Mouse (Mus musculus) activated CD4-positive, CD25-positive, alpha-beta regulatory T cell, adult 9 weeks (primary cell): ENCODE results near the gene Atp5e. TPM values are rescaled to one million over a fixed set of nuclear protein-coding genes. Genes with fewer than 3 reads are reported as not detected.

Experiments
- polyA plus RNA-seq: library from polyadenylated mRNA; unstranded; fragments of 100-300 nt; shearing (Covaris generic); gene quantifications from one replicate; pipeline ENCODE4 v1.2.1, GENCODE M21; 2017

The Atp5e gene
- polyA plus RNA-seq = 544 TPM

DNA sequence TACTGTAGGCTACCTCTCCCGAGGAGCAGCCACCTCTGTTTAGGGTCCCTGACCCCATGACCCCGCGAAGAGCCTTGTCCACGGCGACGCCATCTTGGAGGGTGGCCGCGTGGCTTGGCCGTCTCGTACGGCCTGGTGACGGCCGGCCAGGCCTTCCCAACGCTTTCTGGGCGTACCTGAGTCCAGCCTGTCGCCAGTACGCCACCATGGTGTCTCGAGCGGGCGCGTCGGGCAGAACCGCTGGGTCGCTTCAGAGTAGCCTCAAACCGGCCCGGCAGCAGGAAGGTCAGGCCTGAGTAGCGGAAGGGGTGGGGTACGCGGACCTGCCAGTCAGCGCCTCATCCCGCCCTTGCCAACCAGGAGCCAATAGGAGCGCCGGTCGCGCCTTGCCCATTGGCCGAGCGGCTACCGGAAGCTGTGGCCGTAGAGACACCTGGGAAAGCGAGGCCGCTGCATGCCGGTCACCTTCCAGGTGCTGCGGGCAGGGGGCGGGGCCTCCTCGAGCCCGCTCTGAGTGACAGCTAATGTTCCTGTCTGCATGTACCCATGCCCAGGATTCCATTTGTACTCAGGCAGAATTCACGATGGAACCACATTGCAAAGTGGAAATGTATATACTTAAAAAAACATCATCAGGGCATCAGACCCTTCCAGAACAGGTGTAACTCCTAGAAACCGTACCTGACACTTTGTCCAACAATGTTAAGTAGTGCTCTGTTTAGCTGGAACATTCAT is at the start of gene Atp5e:
TSS of gene Atp5e (minus strand) at position 317 of the 735 bp plus-strand sequence.

DNA sequence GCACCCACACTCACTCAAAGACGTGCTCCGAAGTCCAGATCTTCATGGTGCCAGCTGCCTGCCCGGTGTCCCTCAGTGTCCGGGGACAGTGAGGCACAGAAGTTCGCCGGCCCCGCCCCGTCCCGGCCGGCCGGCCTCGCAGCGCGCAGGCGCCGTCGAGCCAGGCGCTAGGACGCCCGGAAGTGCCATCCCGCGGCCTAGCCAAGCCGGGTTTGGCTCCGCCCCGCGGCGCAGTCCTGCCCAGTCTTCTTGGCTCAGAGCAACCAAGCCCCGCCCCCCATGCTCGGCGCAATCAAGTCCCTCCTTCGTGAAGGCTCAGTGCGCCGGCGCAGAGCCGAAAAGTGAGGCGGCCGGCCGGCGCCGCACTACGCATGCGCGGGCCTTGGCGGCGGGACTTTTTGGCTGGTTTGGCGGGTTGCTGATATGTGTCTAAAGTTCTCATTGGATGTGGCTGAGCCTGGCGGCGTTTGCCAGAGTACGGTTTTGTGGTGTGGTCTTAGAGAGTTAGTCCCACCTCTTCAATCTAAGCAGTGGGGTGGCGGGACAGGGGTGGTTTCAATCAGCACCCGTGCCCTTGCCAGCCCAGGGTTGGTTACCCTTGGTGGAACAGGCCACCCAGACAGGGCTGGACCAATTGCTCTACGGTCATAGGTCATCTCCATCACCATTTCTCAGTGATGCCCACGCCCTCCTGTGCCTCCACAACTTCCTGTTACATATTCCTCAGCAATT is 9.1 kb upstream of the Atp5e start, which contains the start of gene Prelid3b:
TSS of gene Prelid3b (minus strand) at position 264 of the 732 bp plus-strand sequence.

DNA sequence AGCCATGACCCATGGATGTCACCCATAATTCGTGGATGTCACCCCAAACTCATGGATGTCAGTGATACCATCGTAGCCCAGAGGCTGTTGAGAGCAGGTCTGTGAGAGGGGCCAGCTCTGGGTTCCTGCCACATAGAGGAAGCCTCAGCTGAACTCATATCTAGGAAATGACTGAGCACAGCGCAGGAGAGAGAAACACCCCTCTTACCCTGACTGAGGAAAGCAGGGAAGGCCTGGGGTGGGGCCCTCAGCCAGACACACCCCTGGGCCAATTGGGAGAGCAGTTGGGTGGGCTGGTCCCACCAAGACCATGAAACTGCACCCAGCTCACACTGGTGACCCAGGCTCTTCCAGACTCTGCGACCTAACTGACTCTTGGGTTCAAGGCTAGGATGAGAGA is 13.6 kb downstream of the Atp5e start, which contains the start of gene Tubb1:
TSS of gene Tubb1 (plus strand) at position 343 of the 400 bp plus-strand sequence.

DNA sequence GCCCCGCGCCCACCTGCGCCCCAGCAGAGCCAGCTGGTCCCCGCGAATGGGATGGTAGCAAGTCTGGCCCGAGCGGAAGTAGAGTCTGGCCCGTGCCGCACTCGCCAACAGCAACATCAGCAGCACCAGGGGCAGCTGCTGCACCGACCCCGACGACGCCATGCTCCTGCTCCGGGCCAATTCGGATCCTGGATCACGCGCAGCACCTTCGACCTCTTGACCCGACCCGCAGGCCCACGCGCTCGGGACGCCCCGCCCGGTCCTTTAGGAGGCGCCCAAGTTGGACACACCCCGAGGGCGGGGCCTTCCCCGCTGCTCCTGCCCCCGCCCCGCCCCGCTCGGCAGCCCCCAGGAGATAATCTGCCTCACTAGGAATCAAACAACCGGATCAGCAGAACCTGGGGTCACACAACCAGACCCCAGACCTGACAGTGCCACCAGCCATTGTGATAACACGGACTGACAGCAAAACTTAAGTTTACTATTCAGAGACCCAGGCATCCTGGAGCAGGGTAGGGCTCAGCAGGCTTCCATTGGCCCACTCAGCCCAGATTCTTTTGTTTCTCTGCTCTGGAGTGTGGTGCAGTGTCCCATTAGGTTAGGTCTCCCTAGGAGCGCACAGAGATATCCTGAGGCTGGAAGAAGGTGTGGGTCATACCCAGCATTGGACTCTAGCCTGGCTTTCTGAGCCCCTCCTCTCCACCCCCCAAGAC is 25.0 kb downstream of the Atp5e start, which contains the start of gene Ctsz:
TSS of gene Ctsz (minus strand) at position 303 of the 713 bp plus-strand sequence.

DNA sequence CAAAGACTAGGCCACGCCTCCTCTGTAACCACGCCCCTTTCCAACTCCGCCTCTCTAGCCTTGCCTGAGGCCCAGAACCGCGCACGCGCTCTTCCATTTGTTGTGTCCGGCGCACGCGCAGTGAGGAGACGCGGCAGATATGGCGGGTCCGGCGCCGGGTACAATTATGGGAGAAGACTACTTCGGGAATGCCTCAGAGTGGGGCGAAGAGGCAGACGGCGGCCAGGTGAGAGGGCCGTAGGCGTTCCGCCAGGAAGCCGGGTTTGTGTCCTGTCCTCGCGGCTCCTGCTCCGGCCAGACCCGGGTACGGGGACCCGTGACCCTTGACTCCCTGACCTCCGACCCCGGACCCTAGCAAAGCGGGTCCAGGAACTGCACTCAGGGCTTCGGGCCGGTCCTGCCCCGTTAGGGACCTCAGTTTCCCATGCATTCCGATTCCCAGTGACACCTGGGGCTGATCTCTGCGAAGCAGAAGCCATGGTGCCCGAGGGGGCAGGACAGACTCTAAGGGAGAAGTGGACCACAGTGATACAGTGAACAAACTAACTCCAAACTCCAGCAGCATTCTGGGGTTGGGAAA is 48.1 kb downstream of the Atp5e start, which contains the start of gene Nelfcd:
TSS of gene Nelfcd (plus strand) at position 74 of the 580 bp plus-strand sequence.

Other genes starting within 250 kb of the Atp5e start
- 79.8 TPM for gene Gnas, start 179.8 kb downstream of the Atp5e start, polyA plus RNA-seq
- gene Gm20721, start 117.4 kb downstream of the Atp5e start, polyA plus RNA-seq = 2.1 TPM
- gene Nelfcd, start 48.3 kb downstream of the Atp5e start, polyA plus RNA-seq = 73.6 TPM
- 152 TPM for gene Ctsz, start 25.1 kb downstream of the Atp5e start, polyA plus RNA-seq
- not detected for gene Tubb1, start 13.4 kb downstream of the Atp5e start, polyA plus RNA-seq
- 93.8 TPM for gene Prelid3b, start 9.0 kb upstream of the Atp5e start, polyA plus RNA-seq
- 19.3 TPM for gene Zfp831, start 179.4 kb upstream of the Atp5e start, polyA plus RNA-seq